14 mouse cellular contexts compared by ENCODE assay signal in the genomic region with DNA sequence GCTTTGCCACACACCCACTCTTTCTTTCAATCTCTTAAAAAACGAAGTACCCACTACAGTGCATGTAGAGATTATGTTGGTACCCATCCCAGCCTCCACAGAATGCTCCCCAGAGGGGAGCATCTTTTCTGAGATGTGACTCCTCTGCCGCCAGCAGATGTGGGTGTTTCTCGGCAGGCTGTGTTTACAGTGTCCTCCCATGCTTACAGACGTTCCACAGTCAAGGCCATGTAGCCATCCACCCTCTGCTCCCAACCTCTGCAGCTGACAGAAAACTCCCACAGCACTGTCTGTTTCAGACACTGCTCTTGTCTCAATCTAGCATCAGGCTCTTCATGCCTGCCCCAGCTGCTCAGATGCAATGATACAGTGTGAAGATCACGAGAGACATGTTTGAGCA.
"Had no signal": no experiment of that assay in that cellular context is flagged by ENCODE, and none has a peak within 500 bp of the region (broad histone marks: within the 10 kb centered on the region; RNA-seq: fewer than 3 reads in every experiment).

No protein-coding gene starts in this region.

- ATAC-seq: liver, postnatal 0 days; lung, postnatal 0 days; midbrain, embryonic 13.5 days; midbrain, embryonic 15.5 days had no signal

- DNase-seq: liver, postnatal 0 days; lung, adult 2 months; lung, postnatal 14 days; lung, postnatal 36 days; retina, postnatal 1 day; right cerebral cortex, postnatal 25 days; right cerebral cortex, postnatal 4 days; spleen, adult 18-20 months; thymus, adult 18-20 months; thymus, postnatal 14 days; thymus, postnatal 36 days had no signal
